Mouse (Mus musculus): ENCODE measurements around the gene Aip.

GRCm38 (mm10) chr19:4100718-4101261, 24.9 kb downstream of the Aip start:
- TF ChIP-seq TAL1 (conservative IDR thresholded peaks at IDR 0.05; ENCODE audit: low read depth, low read length) (no peak), CTCF (IDR thresholded peaks at IDR 0.05; ENCODE audit: low read depth, low read length) (no peak), GATA1 (IDR thresholded peaks at IDR 0.05; ENCODE audit: borderline replicate concordance, low read length) (no peak)
